Mouse (Mus musculus) lung, postnatal 0 days (tissue): ENCODE measurements around the gene Gm47969. TPM values are rescaled to one million over a fixed set of nuclear protein-coding genes. Genes with fewer than 3 reads are reported as not detected.
A peak's percentile ranks its signal among the peaks of the same experiment; 100 is the strongest.
"Not testable (repeated sequence)": the region's sequence is repeated elsewhere in the genome, so short reads cannot be mapped to it uniquely, and the experiment has no call there.

ENCODE experiments used
- ATAC-seq: fragments of 200-750 bp; cut with Nextera tagmentation; 2 replicates; pipeline ENCODE4 v1.8.0; 2017; ENCODE audit warnings: moderate library complexity
- DNase-seq: peaks from one replicate; pipeline ENCODE4 v3.0.0-alpha.2; 2016; ENCODE audit warnings: low spot score
- H3K27ac ChIP-seq: fragments of 300-500 bp; sonication (generic); 2 replicates; pipeline ENCODE4 v1.5.1; 2014; ENCODE audit warnings: antibody characterized with exemption, mild to moderate bottlenecking, low read length, mixed read lengths
- H3K27me3 ChIP-seq: fragments of 300-500 bp; sonication (generic); replicated peaks from 2 replicates; pipeline ENCODE4 v1.6.1; 2014; ENCODE audit warnings: low read length, mixed read lengths; ENCODE audit not compliant: insufficient read depth
- H3K36me3 ChIP-seq: fragments of 300-500 bp; sonication (generic); 2 replicates; pipeline ENCODE4 v1.6.1; 2014; ENCODE audit warnings: low read length, mixed read lengths; ENCODE audit not compliant: insufficient read depth
- H3K4me1 ChIP-seq: fragments of 300-500 bp; sonication (generic); 2 replicates; pipeline ENCODE4 v1.6.1; 2014; ENCODE audit warnings: antibody characterized with exemption, low read depth, low read length, mixed read lengths; ENCODE audit not compliant: insufficient read depth
- H3K4me2 ChIP-seq: fragments of 300-500 bp; sonication (generic); replicated peaks from 2 replicates; pipeline ENCODE4 v1.6.1; 2014; ENCODE audit warnings: low read depth, mild to moderate bottlenecking, low read length, moderate library complexity, mixed read lengths
- H3K4me3 ChIP-seq: fragments of 300-500 bp; sonication (generic); 2 replicates; pipeline ENCODE4 v1.5.1; 2014; ENCODE audit warnings: low read depth, low read length
- H3K9ac ChIP-seq: fragments of 300-500 bp; sonication (generic); replicated peaks from 2 replicates; pipeline ENCODE4 v1.6.1; 2014; ENCODE audit warnings: low read depth, mild to moderate bottlenecking
- H3K9me3 ChIP-seq: fragments of 300-500 bp; sonication (generic); 2 replicates; pipeline ENCODE4 v1.6.1; 2016; ENCODE audit warnings: low read length, mixed read lengths
- CTCF ChIP-seq: IDR thresholded peaks from 2 replicates; pipeline ENCODE4 v1.5.1; 2016; ENCODE audit warnings: antibody characterized with exemption, mild to moderate bottlenecking
- EP300 ChIP-seq: IDR thresholded peaks from 2 replicates; pipeline ENCODE4 v1.6.1; 2016; ENCODE audit warnings: antibody characterized with exemption, mild to moderate bottlenecking, control low read depth
- WGBS: fragments of 180-500 bp; shearing (Covaris S2); extraction: QIAGEN DNeasy Blood & Tissue Kit; methylation state at CpG from one replicate; pipeline ENCODE4 v1.1.7; 2014; 5-methylcytosine and 5-hydroxymethylcytosine counted together
- polyA plus RNA-seq: library from polyadenylated mRNA; unstranded; fragments of >200 nt; fragmentation: Nextera tagmentation; extraction: Ambion mirVana; gene quantifications from 2 replicates; pipeline ENCODE4 v1.2.1, GENCODE M21; 2015

Gm47969 gene
- 0.45 and 1.0 TPM in 2 replicates for polyA plus RNA-seq

- no peak within 1 kb of the TSS for H3K9ac ChIP-seq
- DNase-seq (peak; percentile 81), ATAC-seq (peak; percentile 92)
- no peak within 1 kb of the TSS for H3K4me2 ChIP-seq
- TF ChIP-seq EP300: peak; percentile 77
- peak; percentile 45 for TF ChIP-seq CTCF
- WGBS: 58% methylated on average over 5 of the region's 5 CpGs
- no peaks in the 10 kb centered on the region for H3K36me3 ChIP-seq
- no peaks in the 10 kb centered on the region for H3K9me3 ChIP-seq
- no peak within 1 kb of the TSS for H3K27ac ChIP-seq
- no peak within 1 kb of the TSS for H3K4me3 ChIP-seq
- no peaks in the 10 kb centered on the region for H3K4me1 ChIP-seq
- no peaks in the 10 kb centered on the region for H3K27me3 ChIP-seq
Measured at GRCm38 (mm10) chr1:83044882-83045427, at the start of gene Gm47969. Gm47969 (plus strand) TSS chr1:83044932.

GRCm38 (mm10) chr1:83000306-83000705 is 44.4 kb upstream of the Gm47969 start, which contains the start of gene Gm47959:
Gm47959 (plus strand) TSS chr1:83000548.
- DNase-seq, H3K4me3 ChIP-seq, H3K9ac ChIP-seq, H3K4me2 ChIP-seq, H3K36me3 ChIP-seq, H3K4me1 ChIP-seq, H3K27me3 ChIP-seq, H3K9me3 ChIP-seq, H3K27ac ChIP-seq, ATAC-seq: not testable (repeated sequence)
- 89% methylated on average over 5 of the region's 9 CpGs for WGBS

- no peak overlapping the region for H3K4me3 ChIP-seq
- 58% methylated on average over 8 of the region's 8 CpGs for WGBS
- H3K4me1 ChIP-seq: no peaks in the 10 kb centered on the region
- no peaks in the 10 kb centered on the region for H3K27me3 ChIP-seq
- ATAC-seq (peak; percentile 73), DNase-seq (peak; percentile 14)
- H3K4me2 ChIP-seq: no peak overlapping the region
- TF ChIP-seq EP300 (no peak), CTCF (no peak)
- no peaks in the 10 kb centered on the region for H3K36me3 ChIP-seq
- 0 out of 2 replicates have a peak, but pooled peaks cover 2% of the 10 kb centered on the region for H3K9me3 ChIP-seq
- no peak overlapping the region for H3K27ac ChIP-seq
- no peak overlapping the region for H3K9ac ChIP-seq
Measured at GRCm38 (mm10) chr1:83006218-83007179, 38.2 kb upstream of the Gm47969 start.

GRCm38 (mm10) chr1:83007471-83007870 is 37.3 kb upstream of the Gm47969 start:
- H3K9ac ChIP-seq: no peak overlapping the region
- no peak for ATAC-seq
- WGBS: 55% methylated on average over 6 of the region's 6 CpGs

GRCm38 (mm10) chr1:83014477-83014876 is 30.3 kb upstream of the Gm47969 start:
- ATAC-seq: no peak
- no peaks in the 10 kb centered on the region for H3K27me3 ChIP-seq
- no peak overlapping the region for H3K4me3 ChIP-seq
- WGBS: 91% methylated on average over 3 of the region's 3 CpGs
- no peak for DNase-seq
- H3K4me2 ChIP-seq: no peak overlapping the region
- no peaks in the 10 kb centered on the region for H3K36me3 ChIP-seq
- no peak for TF ChIP-seq CTCF
- no peak for TF ChIP-seq EP300
- 0 out of 2 replicates have a peak, but pooled peaks cover 2% of the 10 kb centered on the region for H3K9me3 ChIP-seq
- H3K27ac ChIP-seq: no peak overlapping the region
- H3K9ac ChIP-seq: no peak overlapping the region
- no peaks in the 10 kb centered on the region for H3K4me1 ChIP-seq

More at GRCm38 (mm10) chr1:83007471-83007870, 37.3 kb upstream of the Gm47969 start:
- Histone ChIP-seq H3K4me2 (no peak overlapping the region), H3K27me3 (no peaks in the 10 kb centered on the region), H3K9me3 (0 out of 2 replicates have a peak, but pooled peaks cover 2% of the 10 kb centered on the region), H3K4me3 (no peak overlapping the region), H3K27ac (no peak overlapping the region), H3K36me3 (no peaks in the 10 kb centered on the region), H3K4me1 (no peaks in the 10 kb centered on the region)
- no peak for TF ChIP-seq CTCF
- TF ChIP-seq EP300: no peak
- no peak for DNase-seq

GRCm38 (mm10) chr1:83015329-83015879 is 29.3 kb upstream of the Gm47969 start:
- Histone ChIP-seq H3K9ac (no peak overlapping the region), H3K4me1 (no peaks in the 10 kb centered on the region), H3K9me3 (0 out of 2 replicates have a peak, but pooled peaks cover 2% of the 10 kb centered on the region), H3K27me3 (no peaks in the 10 kb centered on the region), H3K4me3 (no peak overlapping the region), H3K4me2 (no peak overlapping the region), H3K36me3 (no peaks in the 10 kb centered on the region), H3K27ac (no peak overlapping the region)
- TF ChIP-seq EP300 (no peak), CTCF (no peak)
- ATAC-seq: no peak
- DNase-seq: no peak
- WGBS: 48% methylated on average over 10 of the region's 10 CpGs
